Mouse (Mus musculus): ENCODE measurements at regions not wholly inside any gene's neighbourhood (a gene's known extent, or its start where the extent isn't known, plus 50 kb on each side); places are given as distances from the start of the nearest gene placed in this dataset.

- no peak for DNase-seq (ENCODE audit: low spot score in 2 of 2)
Measured at GRCm38 (mm10) chr16:24097596-24097995, 108.9 kb upstream of the Bcl6 start.

GRCm38 (mm10) chr16:24096076-24096475, 107.4 kb upstream of the Bcl6 start:
- no peak for DNase-seq (ENCODE audit: low spot score in 2 of 2)

DNA sequence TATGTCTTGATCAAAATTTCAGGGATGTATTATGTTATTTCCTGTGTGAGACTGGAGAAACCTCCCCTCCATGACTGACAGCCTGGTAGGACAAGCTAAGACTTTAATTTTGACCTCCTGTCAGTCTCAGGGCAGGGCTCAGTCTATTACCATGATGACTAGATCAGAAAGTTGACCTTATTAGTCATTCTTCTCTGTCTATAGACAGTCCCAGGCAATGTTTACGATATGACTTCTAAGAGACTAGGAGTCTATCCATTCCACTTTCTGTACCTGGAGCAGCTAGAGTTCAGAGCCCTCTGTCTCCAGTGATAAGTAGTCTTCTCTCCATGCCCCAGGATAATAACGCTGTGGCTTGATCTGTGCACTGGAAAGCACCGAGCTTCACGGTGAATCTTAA, 107.0 kb upstream of the Bcl6 start:
- no peak for DNase-seq (ENCODE audit: low spot score in 2 of 2)

GRCm38 (mm10) chr16:24094566-24094965, 105.9 kb upstream of the Bcl6 start:
- no peak for DNase-seq (ENCODE audit: low spot score in 2 of 2)

- no peak for DNase-seq (ENCODE audit: low spot score in 2 of 2)
Measured at GRCm38 (mm10) chr16:24093624-24094023, 105.0 kb upstream of the Bcl6 start.

DNA sequence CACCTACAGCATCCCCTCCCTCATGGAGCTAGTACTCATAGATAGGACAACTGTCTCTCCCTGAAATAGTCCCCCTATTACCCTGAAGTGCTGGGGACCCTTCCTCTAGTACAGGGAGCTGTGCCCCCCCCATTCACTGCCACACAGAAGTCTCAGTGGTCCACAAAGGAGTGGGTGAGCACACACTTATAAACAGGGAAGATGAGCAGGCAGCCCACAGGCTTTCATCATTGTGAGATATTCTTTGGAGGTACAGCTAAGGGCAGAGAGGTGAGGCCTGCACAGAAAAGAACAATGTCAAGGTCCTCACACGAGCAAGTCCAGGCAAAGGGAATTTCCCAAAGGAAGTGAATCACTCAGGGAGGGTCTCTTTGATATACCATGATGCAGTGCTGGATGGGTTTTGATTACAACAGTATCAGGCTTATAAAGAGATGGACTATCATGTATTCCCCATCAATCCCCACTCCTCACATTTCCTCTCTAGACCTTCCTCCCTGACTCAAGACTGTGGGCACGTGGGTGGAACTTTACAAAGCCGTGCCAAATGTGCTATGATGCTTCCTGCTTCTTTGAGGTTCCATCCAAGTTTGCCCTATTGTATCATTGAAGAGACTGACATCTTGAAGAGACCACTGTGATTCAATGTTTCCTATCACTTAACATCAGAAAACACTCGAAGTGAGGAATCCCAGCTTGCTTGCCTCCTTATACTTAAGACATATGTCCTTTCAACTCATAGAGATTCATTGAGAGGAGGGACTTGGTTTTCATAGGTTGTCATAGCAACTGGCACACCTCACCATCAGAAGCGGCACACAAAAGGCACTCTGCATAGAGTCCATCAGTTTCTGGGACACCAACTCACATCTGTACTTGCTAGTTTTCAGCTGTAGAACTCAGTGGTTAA, 104.2 kb upstream of the Bcl6 start:
- DNase-seq (ENCODE audit: low spot score in 2 of 2): no peak

GRCm38 (mm10) chr16:24092136-24092535, 103.5 kb upstream of the Bcl6 start:
- no peak for DNase-seq (ENCODE audit: low spot score in 2 of 2)

DNA sequence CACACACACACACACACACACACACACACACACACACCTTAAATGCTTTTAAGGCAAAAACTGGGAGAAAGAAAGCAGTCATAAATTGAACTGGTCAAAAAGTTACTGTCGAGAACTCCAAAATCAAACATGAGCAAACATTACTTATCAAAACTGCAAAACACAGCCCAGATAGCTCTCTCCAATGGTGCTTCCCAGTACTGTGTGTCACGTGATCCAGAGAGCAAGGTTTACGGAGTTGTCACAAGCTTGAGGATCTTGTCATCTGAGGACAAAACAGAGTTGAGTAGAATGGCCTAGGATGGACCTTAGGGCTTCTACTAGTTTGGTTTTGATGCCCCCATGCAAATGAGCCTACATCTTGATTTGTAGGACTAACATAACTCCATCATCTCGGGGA, 102.3 kb upstream of the Bcl6 start:
- DNase-seq (ENCODE audit: low spot score in 2 of 2): no peak

- DNase-seq (ENCODE audit: low spot score in 2 of 2): no peak
Measured at GRCm38 (mm10) chr16:24089840-24090762, 101.4 kb upstream of the Bcl6 start.

DNA sequence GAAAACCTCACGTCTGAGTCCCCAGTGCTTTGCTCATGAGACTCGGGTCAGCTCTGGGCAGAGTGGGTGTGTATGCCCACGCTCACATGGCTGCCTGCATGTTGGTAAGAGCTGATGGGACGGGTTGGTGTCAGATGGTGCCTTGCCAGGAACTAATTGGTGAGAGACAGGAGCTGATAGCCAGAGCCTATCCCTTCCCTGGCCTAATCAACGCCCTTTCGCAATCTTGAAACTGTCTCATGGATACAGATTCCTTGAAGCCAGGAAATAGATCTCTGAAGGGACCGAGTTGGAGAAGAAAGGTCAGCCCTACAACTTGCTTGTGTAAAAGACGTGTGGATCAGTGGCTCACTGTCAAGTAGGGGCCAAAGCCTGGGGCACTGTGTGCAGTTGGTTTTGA, 95.3 kb upstream of the Bcl6 start:
- no peak for DNase-seq (ENCODE audit: low spot score in 2 of 2)

GRCm38 (mm10) chr16:24080471-24080870, 91.8 kb upstream of the Bcl6 start:
- no peak for DNase-seq (ENCODE audit: low spot score in 2 of 2)

DNA sequence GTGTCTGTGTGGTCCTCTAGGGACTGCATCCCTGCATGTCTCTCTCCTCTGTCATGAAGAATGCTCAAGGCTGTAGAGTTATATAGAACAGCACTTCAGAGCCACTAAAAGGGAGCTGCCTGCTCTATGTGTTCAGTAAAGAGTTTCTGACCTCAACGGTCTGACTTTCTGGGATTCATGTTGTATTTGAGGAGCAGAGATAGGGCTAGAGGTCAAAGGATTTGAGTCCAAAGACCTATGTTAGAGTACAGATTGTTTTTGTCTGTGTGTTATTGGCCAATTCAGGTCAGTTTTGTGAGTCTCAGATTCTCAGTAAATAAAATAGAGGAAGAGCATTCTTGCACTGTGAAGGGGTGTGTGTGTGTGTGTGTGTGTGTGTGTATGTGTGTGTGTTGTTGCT, 90.0 kb upstream of the Bcl6 start:
- DNase-seq (ENCODE audit: low spot score in 2 of 2): no peak

DNA sequence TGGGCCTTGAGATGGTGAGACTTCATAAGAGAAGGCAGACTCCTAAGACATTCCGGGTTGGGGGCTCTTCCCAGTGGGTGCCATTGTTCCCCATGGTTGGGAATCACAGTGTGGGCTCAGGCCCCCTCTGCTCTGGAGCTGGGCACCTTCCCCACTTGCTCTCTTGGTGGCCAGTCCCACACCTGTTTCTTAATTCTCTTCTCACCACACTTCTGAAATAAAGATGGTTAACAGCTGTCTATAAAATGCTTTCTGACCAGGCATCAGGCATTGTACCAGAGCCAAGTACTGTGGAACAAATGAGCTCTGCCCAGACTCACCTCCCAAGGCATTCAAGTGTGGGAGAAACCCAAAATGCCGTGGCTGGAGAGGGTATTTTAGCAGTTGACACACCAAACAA, 88.8 kb upstream of the Bcl6 start:
- no peak for DNase-seq (ENCODE audit: low spot score in 2 of 2)

DNA sequence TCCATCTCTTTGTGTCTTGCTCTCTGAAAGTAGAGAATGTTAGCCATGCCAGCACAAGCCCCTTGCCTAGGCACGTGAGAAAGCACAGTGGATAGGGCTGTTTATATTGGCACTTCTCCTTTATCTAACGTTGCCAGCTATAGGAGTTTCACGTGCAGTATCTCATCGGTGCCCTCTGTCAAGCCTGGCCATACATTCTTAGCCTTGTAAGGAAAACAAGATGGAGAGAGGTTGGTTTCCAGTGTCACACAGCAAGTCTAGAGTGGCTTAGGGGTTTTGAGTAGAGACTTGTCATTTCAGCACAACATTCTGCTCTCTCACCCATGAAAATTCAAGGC, 88.1 kb upstream of the Bcl6 start:
- DNase-seq (ENCODE audit: low spot score in 2 of 2): no peak

DNA sequence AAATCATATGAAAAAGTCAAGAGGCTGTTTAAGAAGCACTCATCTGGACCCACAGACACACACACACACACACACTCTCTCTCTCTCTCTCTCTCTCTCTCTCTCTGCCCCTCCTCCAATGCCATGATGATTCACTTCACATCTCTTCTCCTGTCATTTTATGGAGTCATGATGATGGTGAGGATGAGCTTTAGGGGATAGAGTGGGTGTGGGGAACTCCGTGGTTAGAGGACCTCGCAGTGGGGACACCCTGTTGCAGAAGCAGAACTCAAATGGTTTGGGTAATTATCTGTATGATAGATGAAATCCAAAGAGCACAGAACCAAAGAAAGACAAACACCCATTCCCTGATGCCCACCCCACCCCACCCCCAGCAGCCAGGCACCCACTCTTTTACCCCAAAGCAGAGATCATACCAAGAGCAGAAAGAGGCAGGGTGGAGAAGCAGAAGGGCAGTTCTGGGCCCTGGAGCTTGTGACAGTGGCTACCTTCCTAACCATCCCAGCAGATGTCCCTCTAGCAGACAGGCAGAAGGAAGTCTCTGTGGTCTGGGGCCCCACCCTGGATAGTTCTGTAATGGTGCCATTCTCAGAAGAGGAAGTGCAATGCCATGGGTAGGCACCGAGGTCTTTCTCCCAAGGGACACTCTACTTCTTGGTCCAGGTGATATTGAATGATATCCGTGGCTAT, 87.6 kb upstream of the Bcl6 start:
- DNase-seq (ENCODE audit: low spot score in 2 of 2): no peak

GRCm38 (mm10) chr16:24073613-24074244, 85.1 kb upstream of the Bcl6 start:
- no peak for DNase-seq (ENCODE audit: low spot score in 2 of 2)

DNA sequence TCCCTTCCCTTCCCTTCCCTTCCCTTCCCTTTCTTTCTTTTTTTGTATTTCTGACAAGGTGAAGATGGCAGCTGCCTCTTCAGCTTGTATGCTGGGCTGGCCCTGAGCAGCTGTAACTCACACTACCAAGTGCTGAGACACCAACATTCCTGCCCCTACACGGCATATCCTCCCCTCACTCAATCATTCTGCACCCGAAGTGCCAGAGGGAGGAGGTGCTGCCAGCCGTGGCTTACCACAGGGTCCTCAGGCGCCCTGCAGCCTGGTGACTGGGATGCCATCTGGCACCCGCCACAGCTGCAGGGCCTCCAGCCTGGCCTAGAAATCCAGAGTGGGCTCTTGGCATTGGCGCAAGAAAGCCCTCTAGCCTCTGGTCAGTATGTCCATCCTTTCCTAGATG, 84.4 kb upstream of the Bcl6 start:
- no peak for DNase-seq (ENCODE audit: low spot score in 2 of 2)

DNA sequence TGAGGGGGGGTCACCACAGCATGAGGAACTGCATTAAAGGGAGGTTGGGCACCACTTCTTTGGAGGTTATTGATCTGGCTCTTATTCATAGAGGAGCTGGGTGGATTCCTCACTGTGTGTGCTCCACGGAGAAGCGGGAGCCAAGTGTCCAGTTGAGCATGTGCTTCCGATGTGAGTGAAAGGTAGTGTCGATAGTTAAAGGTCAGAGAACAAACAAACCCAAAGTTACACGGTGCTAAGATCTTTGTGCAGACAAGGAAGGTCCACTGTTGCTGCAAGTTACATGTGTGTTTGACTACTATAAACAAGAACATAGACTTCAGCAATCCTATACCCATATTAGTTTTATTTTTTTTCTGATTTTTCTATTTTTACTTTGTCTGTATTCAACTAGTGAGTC, 80.8 kb upstream of the Bcl6 start:
- DNase-seq (ENCODE audit: low spot score in 2 of 2): no peak

DNA sequence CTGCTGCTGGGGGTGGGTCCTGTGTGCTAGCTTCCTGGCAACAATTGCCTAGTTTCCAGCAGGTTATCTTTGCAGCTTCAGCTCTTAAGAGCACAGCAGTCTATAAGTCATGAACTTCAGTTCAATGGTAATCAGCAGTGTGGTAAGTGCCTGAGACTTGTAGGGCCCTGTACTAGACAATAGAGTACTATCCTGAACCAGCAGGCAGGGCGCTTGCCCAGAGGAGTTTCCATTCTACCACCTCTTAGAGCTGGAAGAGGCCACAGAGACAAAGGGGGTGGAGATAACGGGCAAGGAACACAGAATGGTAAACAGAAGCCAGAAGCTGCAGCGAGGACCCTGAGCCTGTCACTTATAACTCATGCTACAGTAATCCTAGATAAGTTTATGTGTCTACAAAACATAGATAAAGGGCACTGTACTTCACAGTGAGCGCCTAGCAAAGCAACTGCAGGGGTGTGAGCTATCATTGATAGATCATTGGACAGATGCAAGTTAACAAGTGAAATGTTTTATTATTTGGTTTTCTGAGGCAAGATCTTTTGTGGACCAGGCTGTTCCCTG, 79.7 kb upstream of the Bcl6 start:
- DNase-seq (ENCODE audit: low spot score in 2 of 2): no peak

DNA sequence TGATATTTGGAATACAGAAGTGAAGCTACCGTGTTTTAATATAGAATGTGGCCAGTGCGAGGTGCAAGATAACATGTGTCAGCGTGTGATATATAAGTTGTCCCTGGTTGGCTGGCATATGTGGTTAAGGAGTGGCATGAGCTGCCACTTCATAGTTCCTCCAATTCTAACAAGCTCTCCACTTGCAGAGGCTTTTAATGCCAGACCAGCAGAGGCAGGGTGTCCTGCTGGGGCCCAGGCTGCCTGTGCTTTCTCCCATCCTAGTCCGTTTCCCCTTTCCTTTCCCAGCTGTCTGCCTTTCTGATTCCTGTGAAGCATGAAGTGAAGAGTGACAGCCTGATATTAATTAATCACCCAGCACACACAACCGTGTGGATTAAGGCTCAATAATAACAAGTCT, 73.7 kb upstream of the Bcl6 start:
- DNase-seq (ENCODE audit: low spot score in 2 of 2): no peak

GRCm38 (mm10) chr16:24061496-24061895, 72.8 kb upstream of the Bcl6 start:
- DNase-seq (ENCODE audit: low spot score in 2 of 2): no peak
